Mouse (Mus musculus) embryonic facial prominence, embryonic 15.5 days (tissue): ENCODE measurements at regions not wholly inside any gene's neighbourhood (a gene's known extent, or its start where the extent isn't known, plus 50 kb on each side); places are given as distances from the start of the nearest gene placed in this dataset.

Experiments used
- ATAC-seq: fragments of 200-750 bp; cut with Nextera tagmentation; 2 replicates; pipeline ENCODE4 v1.8.0; 2017; ENCODE audit warnings: low read depth, moderate TSS enrichment; ENCODE audit not compliant: insufficient number of reproducible peaks, low FRiP score, low TSS enrichment
- H3K27ac ChIP-seq: fragments of 300-500 bp; sonication (generic); replicated peaks from 2 replicates; pipeline ENCODE4 v1.5.1; 2015; ENCODE audit warnings: mild to moderate bottlenecking, inconsistent platforms
- H3K27me3 ChIP-seq: fragments of 300-500 bp; sonication (generic); 2 replicates; pipeline ENCODE4 v1.6.1; 2015; ENCODE audit warnings: inconsistent platforms
- H3K36me3 ChIP-seq: fragments of 300-500 bp; sonication (generic); 2 replicates; pipeline ENCODE4 v1.6.1; 2015; ENCODE audit warnings: mild to moderate bottlenecking, inconsistent platforms
- H3K4me1 ChIP-seq: fragments of 300-500 bp; sonication (generic); 2 replicates; pipeline ENCODE4 v1.6.1; 2015; ENCODE audit warnings: inconsistent platforms
- H3K4me2 ChIP-seq: fragments of 300-500 bp; sonication (generic); replicated peaks from 2 replicates; pipeline ENCODE4 v1.6.1; 2015; ENCODE audit warnings: mild to moderate bottlenecking, inconsistent platforms
- H3K4me3 ChIP-seq: fragments of 300-500 bp; sonication (generic); replicated peaks from 2 replicates; pipeline ENCODE4 v1.5.1; 2015; ENCODE audit warnings: mild to moderate bottlenecking, inconsistent platforms
- H3K9ac ChIP-seq: fragments of 300-500 bp; sonication (generic); 2 replicates; pipeline ENCODE4 v1.6.1; 2015; ENCODE audit warnings: inconsistent platforms
- H3K9me3 ChIP-seq: fragments of 300-500 bp; sonication (generic); replicated peaks from 2 replicates; pipeline ENCODE4 v1.6.1; 2016; ENCODE audit warnings: inconsistent platforms
- WGBS: fragments of 180-500 bp; shearing (Covaris S2); methylation state at CpG from one replicate; pipeline ENCODE4 v1.1.7; 2015; 5-methylcytosine and 5-hydroxymethylcytosine counted together

GRCm38 (mm10) chr13:99077039-99077749 is 92.8 kb upstream of the 1700024P04Rik start:
- Histone ChIP-seq H3K4me2 (no peak overlapping the region), H3K27me3 (no peaks in the 10 kb centered on the region), H3K9me3 (no peaks in the 10 kb centered on the region), H3K4me1 (peaks cover 30% of the 10 kb centered on the region), H3K36me3 (no peaks in the 10 kb centered on the region), H3K4me3 (no peak overlapping the region), H3K9ac (no peak overlapping the region), H3K27ac (0 out of 2 replicates have a peak overlapping the region, but pooled peaks have one; percentile 5)
- 48% methylated on average over 6 of the region's 6 CpGs for WGBS
- no peak for ATAC-seq

- Histone ChIP-seq H3K9me3 (no peaks in the 10 kb centered on the region), H3K27ac (no peak overlapping the region), H3K4me2 (no peak overlapping the region), H3K36me3 (no peaks in the 10 kb centered on the region), H3K4me1 (peaks cover 41% of the 10 kb centered on the region), H3K27me3 (no peaks in the 10 kb centered on the region), H3K4me3 (no peak overlapping the region), H3K9ac (no peak overlapping the region)
- no peak; the same call in 1 of the 2 replicates for ATAC-seq
- WGBS: 87% methylated on average over 4 of the region's 4 CpGs
These were observed 91.1 kb upstream of the 1700024P04Rik start for GRCm38 (mm10) chr13:99075467-99075866.

GRCm38 (mm10) chr13:99071821-99072414 is 87.6 kb upstream of the 1700024P04Rik start:
- H3K9me3 ChIP-seq: no peaks in the 10 kb centered on the region
- no peak overlapping the region for H3K4me3 ChIP-seq
- H3K27me3 ChIP-seq: no peaks in the 10 kb centered on the region
- WGBS: 44% methylated on average over 8 of the region's 8 CpGs
- peaks cover 43% of the 10 kb centered on the region for H3K4me1 ChIP-seq
- H3K9ac ChIP-seq: no peak overlapping the region
- H3K36me3 ChIP-seq: no peaks in the 10 kb centered on the region
- no peak overlapping the region for H3K4me2 ChIP-seq
- peak; percentile 55; the same call in 1 of the 2 replicates for ATAC-seq
- H3K27ac ChIP-seq: peak overlapping the region; percentile 68

- Histone ChIP-seq H3K9me3 (no peaks in the 10 kb centered on the region), H3K27ac (peak overlapping the region; percentile 68), H3K27me3 (no peaks in the 10 kb centered on the region), H3K4me2 (no peak overlapping the region), H3K36me3 (no peaks in the 10 kb centered on the region), H3K9ac (no peak overlapping the region), H3K4me1 (peaks cover 39% of the 10 kb centered on the region), H3K4me3 (no peak overlapping the region)
- WGBS: 27% methylated on average over 6 of the region's 6 CpGs
- ATAC-seq: peak; percentile 71
These were observed 87.0 kb upstream of the 1700024P04Rik start for GRCm38 (mm10) chr13:99071413-99071812.

GRCm38 (mm10) chr13:99069767-99070166 is 85.4 kb upstream of the 1700024P04Rik start:
- no peak overlapping the region for H3K9ac ChIP-seq
- 63% methylated on average over 10 of the region's 10 CpGs for WGBS
- H3K4me1 ChIP-seq: peaks cover 39% of the 10 kb centered on the region
- no peaks in the 10 kb centered on the region for H3K9me3 ChIP-seq
- ATAC-seq: no peak
- no peak overlapping the region for H3K4me2 ChIP-seq
- no peak overlapping the region for H3K27ac ChIP-seq
- H3K27me3 ChIP-seq: no peaks in the 10 kb centered on the region
- no peak overlapping the region for H3K4me3 ChIP-seq
- no peaks in the 10 kb centered on the region for H3K36me3 ChIP-seq

- Histone ChIP-seq H3K36me3 (no peaks in the 10 kb centered on the region), H3K9ac (no peak overlapping the region), H3K27me3 (no peaks in the 10 kb centered on the region), H3K4me3 (no peak overlapping the region), H3K4me1 (peaks cover 38% of the 10 kb centered on the region), H3K27ac (no peak overlapping the region), H3K4me2 (no peak overlapping the region), H3K9me3 (no peaks in the 10 kb centered on the region)
- WGBS: 77% methylated on average over 1 of the region's 1 CpGs
- no peak for ATAC-seq
These were observed 83.1 kb upstream of the 1700024P04Rik start for GRCm38 (mm10) chr13:99067504-99067903.

- Histone ChIP-seq H3K27me3 (no peaks in the 10 kb centered on the region), H3K27ac (peak overlapping the region; percentile 72), H3K9ac (no peak overlapping the region), H3K4me2 (no peak overlapping the region), H3K4me1 (peaks cover 17% of the 10 kb centered on the region), H3K9me3 (no peaks in the 10 kb centered on the region), H3K36me3 (no peaks in the 10 kb centered on the region), H3K4me3 (no peak overlapping the region)
- ATAC-seq: no peak; the same call in 1 of the 2 replicates
- 32% methylated on average over 4 of the region's 4 CpGs for WGBS
These were observed 79.1 kb upstream of the 1700024P04Rik start for GRCm38 (mm10) chr13:99063431-99063830.

GRCm38 (mm10) chr13:99062936-99063335 is 78.6 kb upstream of the 1700024P04Rik start:
- Histone ChIP-seq H3K36me3 (no peaks in the 10 kb centered on the region), H3K9me3 (no peaks in the 10 kb centered on the region), H3K27me3 (no peaks in the 10 kb centered on the region), H3K4me3 (no peak overlapping the region), H3K4me2 (no peak overlapping the region), H3K9ac (no peak overlapping the region), H3K27ac (peak overlapping the region; percentile 31; the same call in 1 of the 2 replicates), H3K4me1 (peaks cover 17% of the 10 kb centered on the region)
- ATAC-seq: no peak
- WGBS: 48% methylated on average over 3 of the region's 3 CpGs

- Histone ChIP-seq H3K27ac (no peak overlapping the region; the same call in 1 of the 2 replicates), H3K36me3 (no peaks in the 10 kb centered on the region), H3K9ac (no peak overlapping the region), H3K27me3 (no peaks in the 10 kb centered on the region), H3K4me3 (no peak overlapping the region), H3K4me1 (peaks cover 12% of the 10 kb centered on the region), H3K4me2 (no peak overlapping the region), H3K9me3 (no peaks in the 10 kb centered on the region)
- 51% methylated on average over 13 of the region's 13 CpGs for WGBS
- peak; percentile 75 for ATAC-seq
These were observed 74.0 kb upstream of the 1700024P04Rik start for GRCm38 (mm10) chr13:99058131-99058970.

GRCm38 (mm10) chr13:99057696-99058095 is 73.3 kb upstream of the 1700024P04Rik start:
- ATAC-seq: no peak

GRCm38 (mm10) chr13:99057293-99057588 is 72.9 kb upstream of the 1700024P04Rik start:
- peak overlapping the region; percentile 63; the same call in 1 of the 2 replicates for H3K27ac ChIP-seq
- H3K4me2 ChIP-seq: no peak overlapping the region
- H3K9ac ChIP-seq: no peak overlapping the region
- peaks cover 8% of the 10 kb centered on the region; the same call in 1 of the 2 replicates for H3K4me1 ChIP-seq
- no peaks in the 10 kb centered on the region for H3K36me3 ChIP-seq
- WGBS: 73% methylated on average over 3 of the region's 3 CpGs
- ATAC-seq: no peak
- no peaks in the 10 kb centered on the region for H3K27me3 ChIP-seq
- H3K9me3 ChIP-seq: no peaks in the 10 kb centered on the region
- no peak overlapping the region for H3K4me3 ChIP-seq

More at GRCm38 (mm10) chr13:99057696-99058095, 73.3 kb upstream of the 1700024P04Rik start:
- no peak overlapping the region for H3K9ac ChIP-seq
- H3K4me3 ChIP-seq: no peak overlapping the region
- no peaks in the 10 kb centered on the region for H3K9me3 ChIP-seq
- H3K4me1 ChIP-seq: peaks cover 11% of the 10 kb centered on the region
- H3K36me3 ChIP-seq: no peaks in the 10 kb centered on the region
- no peak overlapping the region for H3K27ac ChIP-seq
- WGBS: 80% methylated on average over 6 of the region's 6 CpGs
- H3K27me3 ChIP-seq: no peaks in the 10 kb centered on the region
- no peak overlapping the region for H3K4me2 ChIP-seq
